Mouse (Mus musculus) liver, embryonic 14.5 days (tissue): ENCODE data around the gene Rela.

Source experiments
- CTCF ChIP-seq: IDR thresholded peaks from 2 replicates; pipeline ENCODE4 v1.5.1; 2016; ENCODE audit warnings: antibody characterized with exemption, low read depth, control low read depth
- EP300 ChIP-seq: IDR thresholded peaks from 2 replicates; pipeline ENCODE4 v1.6.1; 2016; ENCODE audit warnings: antibody characterized with exemption, low read depth

- no peak for TF ChIP-seq EP300
- TF ChIP-seq CTCF, result no peak
Measured at GRCm38 (mm10) chr19:5687738-5688137, 50.5 kb downstream of the Rela start.
